Mouse (Mus musculus): ENCODE data around the gene Arhgap15.

Gene Arhgap15

GRCm38 (mm10) chr2:43783759-43784735, 35.4 kb downstream of the Arhgap15 start:
- DNase-seq: no peak

DNA sequence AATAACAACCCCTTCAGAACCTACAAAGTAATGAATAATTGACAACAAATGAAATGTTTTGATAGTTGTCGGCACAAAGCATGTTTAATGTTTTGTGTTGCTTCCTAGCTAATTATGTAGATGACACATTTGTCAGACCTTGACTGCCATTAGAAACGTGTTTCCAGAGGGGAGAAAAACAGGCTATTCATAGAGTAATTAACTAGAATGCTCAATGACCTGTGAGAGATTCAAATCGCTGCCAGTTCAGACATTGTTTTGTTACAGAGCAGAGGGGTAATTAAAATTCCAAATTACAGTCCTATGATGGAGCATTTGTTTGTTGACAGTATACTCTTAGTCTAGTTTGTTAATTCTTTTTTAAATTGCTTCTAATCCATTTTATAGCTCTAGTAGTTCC, 37.5 kb downstream of the Arhgap15 start:
- DNase-seq: no peak

- DNase-seq: peak; percentile 25
Measured at GRCm38 (mm10) chr2:43787141-43787540, 38.5 kb downstream of the Arhgap15 start.

DNA sequence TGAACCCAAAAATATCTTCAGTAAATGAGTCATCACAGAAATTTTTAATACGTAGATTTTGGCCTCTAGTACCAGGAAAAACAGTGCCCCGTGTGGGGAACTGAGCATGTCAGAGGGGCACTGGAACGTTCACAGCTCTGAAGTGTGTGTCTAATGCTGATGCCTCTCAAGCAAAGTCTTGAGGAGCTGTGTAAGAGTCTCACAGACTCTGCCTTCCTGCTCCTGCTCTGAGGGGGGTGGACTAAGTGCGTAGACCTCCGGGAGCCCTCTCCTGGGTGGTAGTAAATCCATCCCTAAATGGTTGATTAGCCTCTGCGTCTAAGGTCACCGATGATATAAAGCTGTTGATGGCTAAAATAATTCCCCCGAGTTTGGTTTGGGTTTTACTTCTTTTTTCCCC, 39.9 kb downstream of the Arhgap15 start:
- DNase-seq: no peak

DNA sequence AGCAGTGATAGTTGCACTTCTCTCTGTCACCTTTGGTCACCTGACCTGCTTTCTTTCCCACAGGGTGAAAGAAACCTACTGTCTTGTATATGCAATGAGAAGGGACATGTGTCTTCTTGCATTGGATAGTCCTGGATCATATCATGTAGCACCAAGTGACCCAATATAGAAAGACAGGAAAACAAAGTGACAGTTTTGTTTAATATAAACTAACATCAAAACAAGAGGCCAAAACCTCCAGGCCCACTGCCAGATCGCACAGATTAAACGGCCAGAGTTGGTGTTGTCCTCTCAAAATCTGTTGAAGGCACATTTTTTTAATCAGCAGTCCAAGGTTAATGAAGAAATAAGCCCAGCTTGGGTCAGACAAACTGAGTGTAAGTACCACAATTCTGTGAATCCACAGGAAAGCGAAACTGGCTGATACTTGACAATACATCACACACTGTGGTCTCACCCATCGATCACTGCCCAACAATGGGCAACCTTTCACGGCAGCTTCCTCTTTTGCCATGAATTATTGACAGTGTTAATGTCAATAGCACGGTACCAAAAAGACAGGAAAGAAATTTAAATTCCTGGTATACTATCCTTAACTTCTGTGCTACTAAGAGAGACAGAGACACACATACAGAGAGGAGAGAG, 41.5 kb downstream of the Arhgap15 start:
- no peak for DNase-seq

GRCm38 (mm10) chr2:43791575-43791974, 43.0 kb downstream of the Arhgap15 start:
- DNase-seq: no peak

DNA sequence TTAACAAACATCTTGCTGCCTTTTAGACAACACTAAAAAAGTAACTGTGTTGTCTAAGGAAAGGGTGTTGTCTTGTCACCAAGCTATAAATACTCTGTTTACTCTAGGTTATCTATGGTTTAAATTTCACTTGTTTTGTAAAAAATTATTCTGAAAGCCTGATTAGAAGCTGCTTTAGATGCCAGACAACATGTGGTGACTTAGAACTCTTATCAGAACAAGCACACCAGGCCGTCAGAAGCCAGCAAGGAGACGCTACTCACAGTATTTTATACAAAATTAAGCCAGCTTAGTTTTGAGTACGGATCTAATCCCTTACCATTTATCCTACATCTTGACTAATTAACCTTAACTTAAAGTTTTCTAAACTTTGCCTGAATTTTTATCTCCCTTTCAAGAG, 44.5 kb downstream of the Arhgap15 start:
- peak; percentile 20 for DNase-seq

DNA sequence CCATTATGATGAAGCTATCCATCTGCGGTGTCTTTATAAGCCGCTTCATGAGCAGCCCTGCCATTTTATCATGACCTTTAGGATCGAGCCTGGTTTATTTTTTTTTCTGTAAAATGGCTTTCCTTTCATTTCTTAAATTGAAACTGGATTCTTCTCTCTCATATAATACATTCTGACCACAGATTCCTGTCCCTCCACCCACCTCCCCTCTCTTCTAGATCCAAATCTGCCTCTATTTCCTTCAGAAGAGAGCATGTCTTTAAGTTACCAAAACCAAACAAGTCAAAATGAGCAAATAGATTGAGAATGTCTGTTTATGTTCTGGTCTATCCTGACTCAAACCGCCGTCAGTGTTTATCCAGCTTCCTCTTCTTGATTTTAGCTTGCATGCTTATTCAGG, 46.1 kb downstream of the Arhgap15 start:
- DNase-seq: no peak

DNA sequence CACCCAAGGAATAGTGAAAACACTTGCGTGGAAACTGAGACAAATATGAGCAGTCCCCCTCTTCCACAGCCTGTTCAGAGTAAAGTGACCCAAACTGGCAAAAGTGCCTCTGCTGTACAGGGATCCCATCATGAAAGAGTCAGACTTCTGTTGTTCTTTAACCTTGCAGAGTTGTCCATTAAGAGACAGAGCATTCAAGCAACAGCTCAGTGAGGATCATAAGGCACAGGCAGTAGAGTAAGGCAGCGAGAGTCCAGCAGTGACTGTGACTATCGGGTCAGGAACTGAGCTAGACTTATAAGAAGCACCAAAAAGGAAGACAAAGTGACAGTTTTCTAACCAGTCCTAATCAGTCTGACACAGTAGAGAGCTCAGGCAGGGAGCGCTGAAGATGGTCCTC, 47.8 kb downstream of the Arhgap15 start:
- DNase-seq: no peak

- no peak for DNase-seq
Measured at GRCm38 (mm10) chr2:43805960-43806744, 57.5 kb downstream of the Arhgap15 start.

GRCm38 (mm10) chr2:43815896-43816787, 67.5 kb downstream of the Arhgap15 start:
- no peak for DNase-seq

DNA sequence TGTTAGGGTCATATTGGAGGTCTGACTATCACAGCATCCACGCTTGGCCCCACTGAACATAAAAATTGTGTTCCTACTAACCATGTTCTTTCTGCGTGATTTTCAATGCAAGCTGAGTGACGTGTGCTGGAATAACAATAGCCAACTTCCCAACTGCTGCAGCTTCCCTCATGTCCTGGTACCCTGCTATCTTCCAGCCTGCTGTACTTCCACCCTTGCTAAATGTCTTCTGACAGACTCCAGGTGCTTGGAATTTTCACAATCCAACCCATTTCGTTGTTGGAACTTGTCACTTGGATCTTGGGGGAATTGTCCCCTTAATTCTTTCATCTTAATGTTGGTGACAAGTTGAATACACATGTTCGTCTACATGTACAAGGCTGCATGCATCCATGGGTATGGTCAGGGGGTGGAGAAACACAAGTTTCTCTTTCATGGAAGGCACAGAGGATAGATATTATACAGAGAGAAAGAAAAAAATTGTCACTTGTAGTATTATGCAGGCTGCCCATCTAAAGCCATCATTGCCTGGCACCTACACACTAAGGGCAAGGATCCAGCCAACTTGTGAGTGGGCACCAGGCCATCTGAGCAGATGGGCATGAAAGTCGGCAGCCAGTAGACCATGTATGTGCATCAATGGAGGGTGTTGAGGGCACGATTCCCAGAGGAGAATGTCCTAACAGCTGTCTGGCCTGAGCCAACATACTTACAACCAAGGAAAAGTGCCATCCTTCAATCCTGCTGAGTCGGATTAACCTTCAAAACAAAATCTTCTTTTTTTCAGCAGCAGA, 68.4 kb downstream of the Arhgap15 start:
- no peak for DNase-seq

DNA sequence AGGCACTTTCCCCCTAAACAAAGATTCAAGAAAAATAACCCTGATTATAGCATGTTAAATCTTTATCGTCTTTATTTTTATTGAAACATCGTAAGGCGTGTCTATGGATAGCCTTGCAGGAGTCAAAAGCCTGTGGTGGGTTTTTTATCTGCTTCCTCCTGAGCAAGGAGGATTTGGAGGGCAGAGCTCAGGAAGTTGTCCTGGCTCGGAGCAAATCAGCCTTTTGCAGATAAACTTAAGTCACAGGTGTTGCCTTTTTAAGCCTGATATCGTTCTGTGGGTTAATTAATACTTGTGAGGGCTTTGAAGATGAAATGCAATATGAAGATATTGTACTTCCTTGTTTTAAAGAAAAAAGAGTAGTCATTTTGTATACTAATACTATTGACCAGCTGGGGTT, 87.3 kb downstream of the Arhgap15 start:
- peak; percentile 27 for DNase-seq

DNA sequence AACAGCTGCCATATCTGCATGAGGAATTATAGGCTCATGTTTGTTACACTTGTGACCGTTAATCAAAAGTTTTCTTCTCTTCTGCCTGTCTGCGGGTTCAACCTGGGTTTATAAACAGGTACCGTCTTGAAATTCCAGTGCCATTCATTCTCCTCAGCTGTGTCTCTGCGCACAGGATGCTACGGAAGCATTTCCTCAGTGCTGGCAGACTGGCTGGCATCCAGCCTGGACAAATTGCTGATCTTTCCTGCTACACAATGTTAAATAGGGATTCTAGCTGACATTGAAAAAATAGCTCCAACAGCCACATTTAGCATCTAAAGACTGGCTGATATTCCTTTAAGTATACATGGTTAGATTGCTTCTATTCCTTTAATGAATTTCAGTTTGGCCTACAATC, 93.0 kb downstream of the Arhgap15 start:
- peak; percentile 7 for DNase-seq

DNA sequence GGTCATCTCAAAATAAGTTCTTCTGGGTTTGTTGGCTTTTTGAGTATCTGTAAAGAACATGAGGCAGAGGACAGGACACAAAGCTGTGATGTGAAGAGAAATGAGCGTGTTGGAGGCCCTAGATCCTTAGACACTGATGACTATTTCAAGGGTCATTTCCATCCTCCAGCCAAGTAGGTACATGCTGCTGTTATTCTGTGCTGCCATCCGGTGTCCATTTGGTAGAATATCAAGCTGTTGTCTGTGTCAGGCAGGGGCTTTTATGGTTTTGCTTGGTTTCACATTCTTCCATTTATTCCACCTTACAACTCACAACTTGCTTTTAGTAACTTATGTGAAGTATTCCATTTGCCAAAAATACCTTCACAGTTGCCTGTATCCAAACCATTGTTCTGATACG, 102.6 kb downstream of the Arhgap15 start:
- no peak for DNase-seq

DNA sequence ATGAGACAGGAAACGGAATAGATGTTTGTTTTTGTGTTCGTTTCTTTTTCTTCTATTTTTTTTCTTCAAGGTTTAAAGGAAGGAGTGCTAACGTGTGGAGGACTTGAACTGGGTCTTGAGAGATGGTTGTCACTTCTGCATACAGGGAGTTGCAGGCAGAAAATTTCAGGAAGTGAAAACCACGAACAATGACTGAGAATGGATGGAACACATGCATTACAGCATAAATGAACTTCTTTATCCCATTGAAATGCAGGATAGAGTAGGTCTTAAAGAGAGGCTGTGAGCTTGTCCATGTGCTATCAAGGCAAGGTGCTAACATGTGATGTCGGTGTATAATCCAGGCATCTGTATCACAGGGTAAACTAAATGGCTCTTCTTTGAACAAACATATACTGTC, 114.1 kb downstream of the Arhgap15 start:
- no peak for DNase-seq

DNA sequence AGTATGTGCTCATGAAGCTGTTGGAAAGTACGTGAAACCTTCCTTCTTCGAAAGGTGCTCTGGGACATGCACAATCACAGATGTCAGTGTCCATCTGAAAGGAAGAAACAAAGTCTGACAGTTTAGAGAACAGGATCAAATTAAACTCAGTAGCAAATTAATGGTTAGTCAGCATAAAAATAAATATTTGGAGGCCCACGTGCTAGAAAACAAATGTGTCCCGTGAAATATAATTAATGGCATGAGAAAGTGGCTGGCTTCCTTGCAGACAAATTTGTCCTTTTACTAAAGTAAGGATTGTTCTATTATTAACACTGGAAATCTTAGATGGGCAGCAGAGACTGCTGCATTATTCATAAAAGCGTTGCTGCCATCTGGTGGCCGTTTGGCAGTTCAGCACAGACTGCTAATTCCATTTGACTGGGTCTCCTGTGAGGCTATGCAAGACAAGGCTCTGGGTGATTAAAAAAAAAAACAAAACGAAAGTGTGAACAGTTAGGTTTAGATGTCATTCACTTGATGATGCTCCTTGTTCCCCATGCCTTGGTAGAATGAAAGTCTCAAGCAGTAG, 153.9 kb downstream of the Arhgap15 start:
- DNase-seq: peak; percentile 73

DNA sequence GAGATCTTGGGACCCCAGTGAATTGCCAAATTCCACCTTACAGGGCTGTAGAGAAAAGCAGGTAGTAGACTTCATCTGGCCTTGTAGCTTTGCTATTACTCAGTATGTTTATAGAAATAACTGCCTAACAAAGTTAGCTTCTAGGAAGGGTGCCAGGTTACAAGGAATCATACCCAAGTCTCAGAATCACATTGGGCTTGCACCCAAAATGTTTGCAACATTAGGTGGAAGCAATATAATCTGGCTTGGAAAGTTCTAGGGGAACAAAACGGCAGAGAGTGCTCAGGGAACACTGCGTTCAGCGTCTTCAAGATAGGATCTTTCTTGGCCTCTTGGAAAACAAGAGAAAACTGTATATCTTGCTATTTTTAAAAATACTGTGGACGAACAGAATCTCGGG, 158.9 kb downstream of the Arhgap15 start:
- DNase-seq: no peak

DNA sequence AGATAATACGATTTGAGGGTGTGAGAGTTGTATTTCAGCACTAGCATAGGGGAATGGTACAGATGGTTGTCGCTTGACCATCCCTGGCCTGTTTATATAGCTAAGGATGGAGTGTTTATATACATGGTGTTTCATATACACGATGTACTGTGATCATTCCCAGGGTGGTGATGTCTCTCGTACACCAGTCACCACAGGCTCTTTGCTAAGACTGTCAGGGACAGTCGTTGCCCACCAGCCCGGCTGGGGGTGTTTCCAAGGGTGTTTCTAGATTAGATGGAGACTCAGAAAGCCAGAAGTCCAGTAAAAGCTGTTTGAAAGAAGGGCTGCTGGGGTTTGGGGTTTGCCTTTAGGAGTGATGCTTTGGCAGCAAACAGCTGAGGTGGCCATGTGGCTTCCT, 165.5 kb downstream of the Arhgap15 start:
- no peak for DNase-seq

DNA sequence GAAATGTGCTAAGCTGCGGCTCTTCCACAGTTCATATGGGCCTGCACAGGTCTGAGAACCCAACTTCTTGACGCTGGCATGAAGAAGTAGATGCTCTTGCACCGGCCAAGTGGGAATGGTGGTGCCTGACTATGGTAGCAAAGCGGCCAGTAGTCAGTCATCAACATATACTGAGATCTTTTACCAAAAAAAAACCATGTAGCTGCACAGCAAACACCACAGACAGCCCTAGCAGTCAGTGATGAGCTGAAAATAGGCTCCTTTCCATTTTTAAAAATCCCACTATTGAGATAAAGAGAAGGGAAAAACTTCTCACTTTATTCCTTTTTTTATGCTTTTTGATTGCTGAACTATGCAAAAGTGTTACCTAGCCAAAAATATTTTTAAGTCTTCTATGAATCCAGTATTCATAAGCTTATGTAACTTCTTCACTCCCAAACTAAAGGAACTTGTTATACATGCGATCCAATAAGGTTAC, 175.3 kb downstream of the Arhgap15 start:
- DNase-seq: no peak

DNA sequence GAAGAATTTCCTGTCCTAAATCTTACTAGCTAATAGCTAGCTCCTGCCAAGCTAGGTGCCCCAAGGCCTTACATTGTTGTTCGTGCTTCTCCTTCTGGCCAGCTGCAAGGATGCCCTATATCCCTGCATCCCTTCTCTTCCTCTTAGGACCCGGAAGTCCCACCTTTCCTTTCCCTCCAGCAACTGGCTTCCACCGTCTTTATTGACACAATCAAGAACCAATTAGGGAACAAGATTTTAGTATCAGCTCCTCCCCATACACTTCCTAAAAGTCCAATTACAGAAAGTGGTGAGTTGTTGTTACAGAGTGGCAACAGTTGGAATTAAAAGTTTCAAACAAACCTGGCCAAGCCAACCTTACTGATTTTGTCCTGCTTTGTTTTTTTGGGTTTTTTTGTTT, 183.1 kb downstream of the Arhgap15 start:
- no peak for DNase-seq
